Mouse (Mus musculus) MEL (cell line): ENCODE measurements around the gene Mkrn1. TPM values are rescaled to one million over a fixed set of nuclear protein-coding genes. Genes with fewer than 3 reads are reported as not detected.
A peak's percentile ranks its signal among the peaks of the same experiment; 100 is the strongest.

Experiments
- DNase-seq: peaks from one replicate; pipeline ENCODE4 v3.0.0; 2011; ENCODE audit warnings: low read depth, low spot score
- H3K27ac ChIP-seq: 2 replicates; pipeline ENCODE4 v1.5.1; 2012; ENCODE audit warnings: low read depth, mild to moderate bottlenecking, control low read depth, low read length, moderate library complexity; ENCODE audit not compliant: control insufficient read depth
- H3K27me3 ChIP-seq, 2 experiments: fragments of 150-350 bp in 1 of 2; sonication (generic) in 1 of 2; 2 replicates each; pipeline ENCODE4 v1.6.1; 2012; ENCODE audit warnings: low read length in 2 of 2, mild to moderate bottlenecking in 2 of 2, improper control_type of control experiment in 1 of 2, moderate library complexity in 1 of 2; ENCODE audit not compliant: insufficient read depth in 2 of 2, control insufficient read depth in 1 of 2
- H3K36me3 ChIP-seq, 2 experiments: 2 replicates each; pipeline ENCODE4 v1.6.1; 2012 to 2014; ENCODE audit warnings: low read length in 2 of 2, improper control_type of control experiment in 1 of 2, inconsistent platforms in 1 of 2, mild to moderate bottlenecking in 1 of 2; ENCODE audit not compliant: insufficient read depth in 2 of 2, control insufficient read depth in 1 of 2
- H3K4me1 ChIP-seq, 2 experiments: fragments of 150-350 bp in 1 of 2; sonication (generic) in 1 of 2; 2 replicates each; pipeline ENCODE4 v1.6.1; 2012; ENCODE audit warnings: low read length in 2 of 2, improper control_type of control experiment in 1 of 2, mild to moderate bottlenecking in 1 of 2; ENCODE audit not compliant: insufficient read depth in 2 of 2, control insufficient read depth in 1 of 2
- H3K4me3 ChIP-seq, 2 experiments: fragments of 150-350 bp in 1 of 2; sonication (generic) in 1 of 2; 2 replicates each; pipeline ENCODE4 v1.5.1; 2012; ENCODE audit warnings: low read depth in 2 of 2, low read length in 2 of 2, mild to moderate bottlenecking in 2 of 2, moderate library complexity in 2 of 2, control low read depth in 1 of 2, improper control_type of control experiment in 1 of 2; ENCODE audit not compliant: control insufficient read depth in 1 of 2, insufficient read depth in 1 of 2
- H3K79me2 ChIP-seq: 2 replicates; pipeline ENCODE4 v1.6.1; 2012; ENCODE audit warnings: mild to moderate bottlenecking, low read length, moderate library complexity; ENCODE audit not compliant: control insufficient read depth, poor library complexity, insufficient read depth
- H3K9ac ChIP-seq: 2 replicates; pipeline ENCODE4 v1.6.1; 2012; ENCODE audit warnings: low read depth, mild to moderate bottlenecking, control low read depth, low read length, moderate library complexity; ENCODE audit not compliant: control insufficient read depth, poor library complexity, severe bottlenecking
- H3K9me3 ChIP-seq: fragments of 150-350 bp; sonication (generic); replicated peaks from 2 replicates; pipeline ENCODE4 v1.6.1; 2012; ENCODE audit warnings: mild to moderate bottlenecking, low read length, improper control_type of control experiment, moderate library complexity; ENCODE audit not compliant: insufficient read depth
- CTCF ChIP-seq, 3 experiments: IDR thresholded peaks in 2 of 3; conservative IDR thresholded peaks in 1 of 3; 2 replicates each; pipeline ENCODE4 v1.5.1; 2011 to 2012; ENCODE audit warnings: low read length in 3 of 3, low read depth in 2 of 3, mild to moderate bottlenecking in 2 of 3, improper control_type of control experiment in 1 of 3, inconsistent platforms in 1 of 3, mixed read lengths in 1 of 3, moderate library complexity in 1 of 3; ENCODE audit not compliant: control insufficient read depth in 1 of 3, insufficient read depth in 1 of 3, poor library complexity in 1 of 3, severe bottlenecking in 1 of 3
- GATA1 ChIP-seq: IDR thresholded peaks from 2 replicates; pipeline ENCODE4 v1.6.1; 2011; ENCODE audit warnings: low read depth, low read length, improper control_type of control experiment
- HCFC1 ChIP-seq: IDR thresholded peaks from 2 replicates; pipeline ENCODE4 v1.6.1; 2012; ENCODE audit warnings: low read depth, mild to moderate bottlenecking, inconsistent platforms, low read length, improper control_type of control experiment, moderate library complexity
- MAFK ChIP-seq: IDR thresholded peaks from 2 replicates; pipeline ENCODE4 v1.6.1; 2011; ENCODE audit warnings: low read depth, mild to moderate bottlenecking, low read length, improper control_type of control experiment, borderline replicate concordance
- MXI1 ChIP-seq: IDR thresholded peaks from 2 replicates; pipeline ENCODE4 v1.6.1; 2011; ENCODE audit warnings: mild to moderate bottlenecking, low read depth, low read length, improper control_type of control experiment
- NELFE ChIP-seq: IDR thresholded peaks from 2 replicates; pipeline ENCODE4 v1.6.1; 2011; ENCODE audit warnings: low read depth, low read length, improper control_type of control experiment
- TAL1 ChIP-seq: IDR thresholded peaks from 2 replicates; pipeline ENCODE4 v1.6.1; 2012; ENCODE audit warnings: mild to moderate bottlenecking, inconsistent platforms, low read length, moderate library complexity, mixed read lengths
- ZKSCAN1 ChIP-seq: IDR thresholded peaks from 2 replicates; pipeline ENCODE4 v1.6.1; 2012; ENCODE audit warnings: low read depth, mild to moderate bottlenecking, inconsistent platforms, low read length, improper control_type of control experiment, moderate library complexity
- polyA plus RNA-seq, 2 experiments: library from polyadenylated mRNA; stranded (reverse) in 1 of 2; unstranded in 1 of 2; fragments of >175 nt in 1 of 2; fragments of >200 nt in 1 of 2; gene quantifications; 2 replicates each; pipeline versions ENCODE4 v1.2.1 to v1.2.4; 2012; ENCODE audit warnings: low replicate concordance in 2 of 2, low read depth in 1 of 2; ENCODE audit not compliant: insufficient read length in 2 of 2, insufficient read depth in 1 of 2, missing spikeins in 1 of 2
- total RNA-seq: library from RNA; depleted of rRNA; stranded (reverse); fragments of 300-350 nt; gene quantifications from 2 replicates; pipeline ENCODE4 v1.2.3, GENCODE M21; 2012; rRNA removed

Gene Mkrn1
- total and polyA plus RNA-seq, 3 experiments, result 57.4 to 58.1 TPM; not detected in 1

GRCm38 (mm10) chr6:39347880-39348814 lies 72.1 kb downstream of the Mkrn1 start:
- H3K4me1 ChIP-seq, result no peaks in the 10 kb centered on the region
- no peaks in the 10 kb centered on the region for H3K9me3 ChIP-seq
- no peak overlapping the region for H3K4me3 ChIP-seq
- DNase-seq, result no peak
- peak in 1 of 3 experiments; percentile 11; a peak in 1 of 6 replicates for TF ChIP-seq CTCF (IDR thresholded peaks at IDR 0.05 in 2 of 3, conservative IDR thresholded peaks at IDR 0.05 in 1 of 3; ENCODE audit: control insufficient read depth in 1 of 3, insufficient read depth in 1 of 3, low read depth in 2 of 3, low read length in 3 of 3, poor library complexity in 1 of 3, severe bottlenecking in 1 of 3)
- TF ChIP-seq HCFC1, result no peak
- TF ChIP-seq MAFK, result no peak
- TF ChIP-seq NELFE, result no peak
- no peak for TF ChIP-seq GATA1
- TF ChIP-seq ZKSCAN1, result no peak
- no peak for TF ChIP-seq MXI1
- TF ChIP-seq TAL1, result no peak
- TF ChIP-seq, all 39 proteins: peak for 1
- Histone ChIP-seq H3K9ac (no peak overlapping the region), H3K27ac (no peak overlapping the region), H3K79me2 (no peaks in the 10 kb centered on the region), H3K27me3 (no peaks in the 10 kb centered on the region), H3K36me3 (no peaks in the 10 kb centered on the region)

Other genes with a start within 250 kb of the Mkrn1 start
- 1.7 and 2.5 TPM in 2 replicates for gene Kdm7a, start 213.7 kb downstream of the Mkrn1 start, total RNA-seq
- gene Kdm7a, start 213.7 kb downstream of the Mkrn1 start, polyA plus RNA-seq, result 1 to 10 TPM in 1 of 2 experiments, not detected in 1; 2.5 TPM
- 4.9 and 5.9 TPM in 2 replicates for gene Slc37a3, start 42.8 kb downstream of the Mkrn1 start, total RNA-seq
- 10 to 100 TPM in 1 of 2 experiments, not detected in 1; 12.0 TPM for gene Slc37a3, start 42.8 kb downstream of the Mkrn1 start, polyA plus RNA-seq
- gene Rab19, start 39.3 kb downstream of the Mkrn1 start, total RNA-seq, result 0.13 TPM in 1 of 2 replicates, not detected in the other
- under 1 TPM in 1 of 2 experiments, not detected in 1; 0.10 TPM for gene Rab19, start 39.3 kb downstream of the Mkrn1 start, polyA plus RNA-seq
- not detected in 2 replicates for gene Dennd2a, start 137.4 kb upstream of the Mkrn1 start, total RNA-seq
- under 1 TPM in 1 of 2 experiments, not detected in 1; 0.15 TPM for gene Dennd2a, start 137.4 kb upstream of the Mkrn1 start, polyA plus RNA-seq
- gene Adck2, start 153.4 kb upstream of the Mkrn1 start, total RNA-seq, result 8.1 and 11.0 TPM in 2 replicates
- 10 to 100 TPM in 1 of 2 experiments, not detected in 1; 11.6 TPM for gene Adck2, start 153.4 kb upstream of the Mkrn1 start, polyA plus RNA-seq
- gene Gm42420, start 165.3 kb upstream of the Mkrn1 start, total RNA-seq, result 1.4 and 1.5 TPM in 2 replicates
- 1 to 10 TPM in 1 of 2 experiments, not detected in 1; 1.9 TPM for gene Gm42420, start 165.3 kb upstream of the Mkrn1 start, polyA plus RNA-seq
- gene Ndufb2, start 172.1 kb upstream of the Mkrn1 start, total RNA-seq, result 137 and 144 TPM in 2 replicates
- 10 to 100 TPM in 1 of 2 experiments, not detected in 1; 80.0 TPM for gene Ndufb2, start 172.1 kb upstream of the Mkrn1 start, polyA plus RNA-seq